Mouse (Mus musculus): ENCODE results near the gene Birc5. TPM values are rescaled to one million over a fixed set of nuclear protein-coding genes. Genes with fewer than 3 reads are reported as not detected.

Birc5 gene
- polyA plus RNA-seq, 1 experiment from 2014 or later: 338 TPM

DNA sequence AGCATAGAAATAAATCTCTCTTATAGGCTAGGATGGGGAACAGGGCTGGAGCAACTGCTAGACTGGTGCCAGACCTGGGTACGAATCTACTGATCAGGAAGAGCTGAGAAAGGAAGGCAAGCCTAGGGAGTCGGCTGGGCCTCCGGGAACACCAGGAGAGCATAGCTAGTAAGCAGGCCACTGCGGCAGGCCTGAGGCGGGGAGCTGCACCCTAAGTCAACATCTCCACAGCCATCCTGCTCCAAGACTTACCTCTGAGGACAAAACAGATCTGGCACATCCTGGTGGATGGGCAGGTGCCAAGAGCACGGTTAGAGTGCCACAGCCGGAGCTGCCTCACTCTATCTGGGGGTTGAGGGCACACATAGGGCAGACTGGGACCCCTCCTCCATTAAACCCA, 28.9 kb upstream of the Birc5 start:
- H3K4me1 ChIP-seq (replicated peaks): peaks cover 38% of the 10 kb centered on the region
- no peak overlapping the region for H3K27ac ChIP-seq
- no peaks in the 10 kb centered on the region for H3K27me3 ChIP-seq (ENCODE audit: insufficient read depth, poor library complexity, severe bottlenecking)
- 95% methylated on average over 7 of the region's 7 CpGs for WGBS
- H3K36me3 ChIP-seq: peaks cover 90% of the 10 kb centered on the region
- H3K4me3 ChIP-seq: no peak overlapping the region
- no peak for DNase-seq (ENCODE audit: low spot score)
- no peaks in the 10 kb centered on the region for H3K9me3 ChIP-seq

DNA sequence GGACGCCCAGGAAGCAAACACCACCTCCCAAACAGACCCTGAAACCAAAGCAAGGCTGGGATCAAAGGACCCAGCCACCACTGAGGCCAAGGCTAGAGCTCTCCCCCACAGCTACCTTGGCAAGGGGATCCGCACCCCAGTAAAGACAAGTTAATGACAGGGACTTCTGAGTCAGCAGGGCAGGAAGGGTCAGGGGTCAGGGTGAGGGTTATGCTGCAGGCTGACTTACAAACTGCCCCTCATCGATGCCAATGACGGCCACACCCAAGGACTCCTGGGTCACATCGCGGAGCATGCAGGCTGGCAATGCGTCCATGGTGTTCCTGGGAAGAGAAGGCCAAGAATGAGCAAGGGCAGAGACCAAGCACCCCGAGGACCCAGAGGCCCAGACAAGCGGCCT, 27.2 kb upstream of the Birc5 start:
- no peak overlapping the region for H3K4me3 ChIP-seq
- H3K36me3 ChIP-seq: peaks cover 73% of the 10 kb centered on the region
- H3K27ac ChIP-seq: no peak overlapping the region
- peaks cover 55% of the 10 kb centered on the region for H3K4me1 ChIP-seq (replicated peaks)
- no peaks in the 10 kb centered on the region for H3K9me3 ChIP-seq
- WGBS: 91% methylated on average over 9 of the region's 9 CpGs
- DNase-seq (ENCODE audit: low spot score): no peak
- H3K27me3 ChIP-seq (ENCODE audit: insufficient read depth, poor library complexity, severe bottlenecking): no peaks in the 10 kb centered on the region

DNA sequence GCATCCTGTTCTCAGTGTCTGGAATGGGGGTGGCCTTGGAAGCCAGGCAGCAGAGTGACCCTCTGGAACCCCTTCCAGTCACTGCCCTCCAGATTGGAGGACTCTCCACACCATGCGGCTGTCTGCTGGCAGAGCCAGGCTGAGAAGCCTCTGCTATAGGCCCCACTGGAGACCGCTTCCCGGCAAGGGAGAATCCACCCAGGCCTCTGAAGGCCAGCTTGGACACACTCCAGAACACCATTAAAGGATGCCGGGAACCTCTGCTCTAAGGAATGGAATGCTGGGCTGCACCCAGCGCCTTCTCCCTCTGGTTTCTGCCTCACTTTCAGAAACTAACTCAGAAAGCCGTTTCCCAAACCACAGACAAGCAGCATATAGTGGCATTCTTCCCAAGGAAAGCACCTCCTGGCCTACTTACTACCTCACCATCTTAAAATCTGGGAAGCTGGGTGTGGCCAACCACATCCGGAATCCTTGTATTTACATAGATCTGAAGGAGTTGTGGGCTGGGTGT, 26.3 kb upstream of the Birc5 start:
- no peaks in the 10 kb centered on the region for H3K27me3 ChIP-seq (ENCODE audit: insufficient read depth, poor library complexity, severe bottlenecking)
- peaks cover 61% of the 10 kb centered on the region for H3K4me1 ChIP-seq (replicated peaks)
- peaks cover 64% of the 10 kb centered on the region for H3K36me3 ChIP-seq
- 95% methylated on average over 7 of the region's 7 CpGs for WGBS
- no peak overlapping the region for H3K4me3 ChIP-seq
- H3K9me3 ChIP-seq: no peaks in the 10 kb centered on the region
- no peak overlapping the region for H3K27ac ChIP-seq
- no peak for DNase-seq (ENCODE audit: low spot score)

DNA sequence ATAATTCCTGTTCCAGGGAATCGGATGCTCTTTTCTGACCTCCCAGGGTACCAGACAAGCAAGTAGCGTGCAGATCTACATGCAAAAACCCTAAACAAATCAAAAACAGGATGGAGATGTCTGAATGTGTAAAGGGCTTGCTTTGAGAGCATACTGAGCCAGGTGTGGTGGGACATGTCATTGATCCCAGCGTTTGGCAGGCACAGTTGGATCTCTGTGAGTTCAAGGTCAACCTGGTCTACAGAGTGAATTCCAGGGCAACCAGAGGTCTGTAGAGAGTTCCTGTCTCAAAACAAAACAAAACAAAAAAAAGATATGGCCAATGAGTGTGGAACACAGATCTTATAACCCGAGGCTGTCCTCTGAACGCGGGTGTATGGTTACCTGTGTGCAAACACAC, 25.6 kb upstream of the Birc5 start:
- no peak overlapping the region for H3K27ac ChIP-seq
- no peak for DNase-seq (ENCODE audit: low spot score)
- H3K4me1 ChIP-seq (replicated peaks): peaks cover 65% of the 10 kb centered on the region
- no peaks in the 10 kb centered on the region for H3K9me3 ChIP-seq
- H3K4me3 ChIP-seq: no peak overlapping the region
- peaks cover 58% of the 10 kb centered on the region for H3K36me3 ChIP-seq
- WGBS: 91% methylated on average over 6 of the region's 6 CpGs
- H3K27me3 ChIP-seq (ENCODE audit: insufficient read depth, poor library complexity, severe bottlenecking): no peaks in the 10 kb centered on the region

DNA sequence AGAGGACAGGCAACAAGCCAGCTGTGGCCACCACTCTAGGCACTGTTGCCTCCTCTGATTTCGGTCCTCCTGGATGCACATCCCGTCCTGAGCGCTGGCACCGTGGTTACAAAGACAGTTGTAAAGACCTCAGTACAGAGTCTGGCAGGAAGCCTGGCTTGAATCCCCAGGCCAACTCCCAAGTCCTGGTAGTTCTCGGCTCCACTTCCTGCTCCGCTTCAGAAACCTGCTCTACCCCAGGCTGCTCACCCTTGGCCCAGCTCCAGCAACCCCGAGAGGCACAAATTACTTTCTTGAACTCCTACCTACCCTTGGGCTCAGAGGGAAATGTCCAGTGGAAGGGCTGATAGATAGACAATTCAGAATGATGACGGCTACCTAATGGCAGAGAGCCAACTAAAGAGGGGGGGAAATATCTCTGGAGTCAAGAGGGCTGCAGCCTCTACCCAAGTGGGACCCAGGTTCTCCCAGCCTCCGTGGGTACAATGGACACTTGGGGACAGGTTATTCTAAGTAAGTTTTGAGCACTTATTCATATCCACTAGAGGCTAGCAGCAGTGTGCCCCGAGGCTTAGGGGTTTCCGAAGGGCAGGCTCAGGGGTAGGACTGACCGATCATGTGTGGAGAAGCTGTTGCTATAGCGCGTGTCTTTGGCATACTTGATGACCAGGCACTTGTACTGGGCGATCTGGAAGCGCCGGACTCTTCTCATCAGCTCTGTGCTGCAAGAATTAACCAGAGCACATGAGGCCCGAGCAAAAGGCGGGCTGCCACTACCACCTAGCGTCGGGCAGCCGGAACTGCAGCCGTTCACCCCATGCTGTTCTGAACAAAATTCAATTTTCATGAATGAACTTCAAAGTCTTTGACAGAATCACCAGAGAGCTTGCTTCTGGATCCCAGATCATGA, 24.7 kb upstream of the Birc5 start:
- no peaks in the 10 kb centered on the region for H3K27me3 ChIP-seq (ENCODE audit: insufficient read depth, poor library complexity, severe bottlenecking)
- H3K27ac ChIP-seq: peak overlapping the region; percentile 95
- peaks cover 67% of the 10 kb centered on the region for H3K4me1 ChIP-seq (replicated peaks)
- peak overlapping the region; percentile 73 for H3K4me3 ChIP-seq
- 31% methylated on average over 23 of the region's 23 CpGs for WGBS
- no peaks in the 10 kb centered on the region for H3K9me3 ChIP-seq
- peaks cover 49% of the 10 kb centered on the region for H3K36me3 ChIP-seq
- peak; percentile 87 for DNase-seq (ENCODE audit: low spot score)

DNA sequence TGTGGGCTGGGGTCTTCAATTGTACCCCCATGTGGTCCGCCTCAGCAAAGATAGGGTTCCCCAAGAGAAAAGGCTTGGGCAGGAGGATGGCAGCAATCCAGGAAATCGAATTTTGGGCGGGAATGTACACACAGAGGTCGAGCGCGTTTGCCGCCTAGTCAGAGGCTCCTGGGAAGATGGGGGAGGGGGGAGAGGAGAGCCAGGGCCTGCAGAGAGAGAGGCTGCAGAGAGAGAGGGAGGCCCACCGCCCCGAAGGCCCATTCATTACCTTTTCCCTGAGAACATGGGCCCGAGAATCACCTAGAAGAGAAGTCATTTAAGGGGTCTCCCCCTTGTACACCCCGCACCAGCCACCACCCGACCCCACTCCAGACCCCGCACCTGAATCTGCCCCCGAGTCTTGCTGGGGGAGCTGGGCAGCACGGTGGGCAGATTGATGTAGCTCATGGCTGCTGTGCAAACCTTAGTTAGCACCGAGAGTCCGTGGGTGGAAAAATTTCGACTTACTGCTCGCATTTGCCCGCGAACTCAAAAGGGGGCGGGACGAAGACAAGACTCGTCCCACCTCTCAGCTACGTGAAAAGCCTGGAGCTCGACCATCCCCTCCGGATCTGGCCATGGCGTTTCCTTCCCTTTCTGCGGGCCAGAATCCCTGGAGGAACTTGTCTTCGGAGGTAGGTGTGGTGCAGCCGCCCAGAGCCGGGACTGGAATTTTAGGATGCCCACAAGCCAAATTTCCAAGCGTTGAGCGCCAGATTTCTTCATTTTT, 23.5 kb upstream of the Birc5 start, which contains the start of the genes Afmid and Tk1:
Gene Afmid, plus strand, starts transcription at position 592 of the 769 bp plus-strand sequence.
Gene Tk1, minus strand, starts transcription at position 760 of the 769 bp plus-strand sequence.
- Histone ChIP-seq H3K36me3 (peaks cover 37% of the 10 kb centered on the region), H3K4me3 (peak within 1 kb of the TSS; percentile 73), H3K9me3 (no peaks in the 10 kb centered on the region), H3K27ac (peak within 1 kb of the TSS; percentile 95), H3K4me1 (replicated peaks) (peaks cover 64% of the 10 kb centered on the region), H3K27me3 (ENCODE audit: insufficient read depth, poor library complexity, severe bottlenecking) (no peaks in the 10 kb centered on the region)
- WGBS: under 1% methylated on average over 34 of the region's 34 CpGs
- DNase-seq (ENCODE audit: low spot score): peak; percentile 88

DNA sequence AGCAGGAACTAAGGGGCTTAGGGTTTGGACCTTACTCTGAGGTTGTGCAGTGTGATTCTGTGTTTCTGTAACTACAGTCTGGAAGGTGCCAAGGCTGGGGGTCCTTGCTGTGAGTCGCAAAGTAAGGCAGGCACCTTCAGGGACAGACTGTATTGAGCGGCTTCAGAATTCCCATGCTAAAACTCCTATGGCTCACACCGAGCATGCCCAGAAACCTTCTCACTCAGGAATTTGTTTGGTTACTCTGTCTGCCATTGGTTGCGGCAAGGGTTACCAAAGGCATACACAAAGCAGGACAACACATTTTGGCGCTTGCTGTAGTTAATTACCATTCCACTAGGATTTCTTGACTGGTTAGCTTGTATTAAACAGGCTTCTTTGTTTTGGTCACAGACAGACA, 22.9 kb upstream of the Birc5 start:
- no peak for DNase-seq (ENCODE audit: low spot score)
- no peaks in the 10 kb centered on the region for H3K9me3 ChIP-seq
- peaks cover 64% of the 10 kb centered on the region for H3K4me1 ChIP-seq (replicated peaks)

DNA sequence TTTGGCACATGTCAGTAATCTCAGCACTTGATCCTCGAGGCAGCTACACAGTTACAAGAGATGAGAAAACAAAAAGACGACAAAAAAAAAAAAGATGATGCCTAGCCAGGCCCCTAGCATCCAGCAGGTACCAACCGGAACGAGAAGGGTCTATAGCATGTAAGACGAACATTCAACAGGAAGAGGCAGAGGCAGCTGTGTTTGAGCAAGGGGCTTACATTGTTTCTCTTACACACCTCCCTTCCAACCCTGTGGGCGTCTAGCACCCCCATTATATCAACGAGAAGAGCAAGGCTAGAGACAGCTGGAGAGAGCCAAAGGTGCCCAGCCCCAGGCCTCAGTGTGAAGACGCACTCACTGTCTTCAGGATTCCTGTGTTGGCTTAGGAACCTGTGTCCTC, 22.1 kb upstream of the Birc5 start:
- Histone ChIP-seq H3K4me1 (replicated peaks) (peaks cover 62% of the 10 kb centered on the region), H3K27ac (no peak overlapping the region), H3K4me3 (peak overlapping the region; percentile 73; the same call in 1 of the 2 replicates), H3K36me3 (peaks cover 23% of the 10 kb centered on the region), H3K27me3 (ENCODE audit: insufficient read depth, poor library complexity, severe bottlenecking) (no peaks in the 10 kb centered on the region), H3K9me3 (no peaks in the 10 kb centered on the region)
- DNase-seq (ENCODE audit: low spot score): no peak
- WGBS: 77% methylated on average over 8 of the region's 8 CpGs

More for the DNA sequence above, 22.9 kb upstream of the Birc5 start:
- Histone ChIP-seq H3K27me3 (ENCODE audit: insufficient read depth, poor library complexity, severe bottlenecking) (no peaks in the 10 kb centered on the region), H3K36me3 (peaks cover 30% of the 10 kb centered on the region), H3K27ac (peak overlapping the region; percentile 95), H3K4me3 (peak overlapping the region; percentile 73)
- 12% methylated on average over 5 of the region's 5 CpGs for WGBS

DNA sequence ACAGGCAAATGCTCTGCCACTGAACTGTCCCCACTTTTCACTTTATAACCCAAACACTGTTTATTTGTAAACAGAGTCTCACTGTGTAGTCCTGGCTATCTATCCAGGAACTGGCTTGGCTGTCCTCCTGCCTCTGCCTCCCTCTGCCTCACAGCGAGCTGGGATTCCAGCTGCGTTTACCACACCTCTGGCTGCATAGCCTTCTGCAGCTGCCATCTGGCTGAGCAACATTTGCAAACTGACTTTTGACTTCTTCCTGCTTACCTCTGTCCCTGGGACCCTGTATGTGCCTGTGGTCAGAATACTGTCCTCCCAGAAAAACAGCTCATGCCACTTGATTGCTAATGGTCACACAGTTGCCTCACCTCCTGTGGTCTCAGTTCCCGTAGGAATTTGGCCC, 21.7 kb upstream of the Birc5 start:
- no peaks in the 10 kb centered on the region for H3K27me3 ChIP-seq (ENCODE audit: insufficient read depth, poor library complexity, severe bottlenecking)
- H3K36me3 ChIP-seq: peaks cover 18% of the 10 kb centered on the region
- WGBS: 63% methylated on average over 3 of the region's 3 CpGs
- H3K4me1 ChIP-seq (replicated peaks): peaks cover 66% of the 10 kb centered on the region
- no peaks in the 10 kb centered on the region for H3K9me3 ChIP-seq
- DNase-seq (ENCODE audit: low spot score): no peak
- H3K27ac ChIP-seq: no peak overlapping the region
- no peak overlapping the region for H3K4me3 ChIP-seq

DNA sequence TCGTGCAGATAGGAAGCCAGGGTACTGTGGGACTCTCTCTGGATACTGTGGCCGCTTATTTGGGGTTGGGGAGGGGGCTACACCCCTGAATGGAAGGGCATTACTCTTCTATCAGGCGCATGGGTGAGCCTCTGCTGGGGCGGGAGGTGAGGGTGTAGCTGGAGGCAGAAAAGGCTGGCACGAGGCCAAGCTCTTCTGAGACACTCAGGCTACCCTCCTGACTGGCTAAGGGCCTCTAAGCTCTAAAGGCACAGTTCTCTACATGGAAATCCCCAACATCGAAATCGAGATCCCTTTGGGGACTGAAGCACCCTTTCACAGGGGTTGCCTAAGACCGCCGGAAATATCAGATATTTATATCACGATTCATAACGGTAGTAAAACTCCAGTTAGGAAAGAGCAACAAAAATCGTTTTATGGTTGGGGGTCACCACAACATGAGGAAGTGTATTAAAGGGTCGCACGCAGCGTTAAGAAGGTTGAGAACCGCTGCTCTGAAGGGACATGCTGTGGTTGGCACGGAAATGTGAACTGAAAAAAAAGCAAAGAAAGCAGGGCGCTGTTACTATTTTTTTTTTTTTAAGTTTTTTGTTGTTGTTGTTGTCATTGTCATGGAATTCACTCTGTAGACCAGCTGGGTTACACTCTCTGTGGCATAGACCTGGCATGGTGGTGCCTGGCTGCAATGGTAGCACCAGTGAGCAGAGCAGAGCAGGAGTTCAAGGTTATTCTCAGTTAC, 20.7 kb upstream of the Birc5 start:
- H3K27ac ChIP-seq: 0 out of 2 replicates have a peak overlapping the region, but pooled peaks have one; percentile 13
- H3K36me3 ChIP-seq: peaks cover 9% of the 10 kb centered on the region
- 90% methylated on average over 18 of the region's 18 CpGs for WGBS
- DNase-seq (ENCODE audit: low spot score): no peak
- H3K9me3 ChIP-seq: no peaks in the 10 kb centered on the region
- H3K4me1 ChIP-seq (replicated peaks): peaks cover 65% of the 10 kb centered on the region
- no peaks in the 10 kb centered on the region for H3K27me3 ChIP-seq (ENCODE audit: insufficient read depth, poor library complexity, severe bottlenecking)
- no peak overlapping the region for H3K4me3 ChIP-seq

DNA sequence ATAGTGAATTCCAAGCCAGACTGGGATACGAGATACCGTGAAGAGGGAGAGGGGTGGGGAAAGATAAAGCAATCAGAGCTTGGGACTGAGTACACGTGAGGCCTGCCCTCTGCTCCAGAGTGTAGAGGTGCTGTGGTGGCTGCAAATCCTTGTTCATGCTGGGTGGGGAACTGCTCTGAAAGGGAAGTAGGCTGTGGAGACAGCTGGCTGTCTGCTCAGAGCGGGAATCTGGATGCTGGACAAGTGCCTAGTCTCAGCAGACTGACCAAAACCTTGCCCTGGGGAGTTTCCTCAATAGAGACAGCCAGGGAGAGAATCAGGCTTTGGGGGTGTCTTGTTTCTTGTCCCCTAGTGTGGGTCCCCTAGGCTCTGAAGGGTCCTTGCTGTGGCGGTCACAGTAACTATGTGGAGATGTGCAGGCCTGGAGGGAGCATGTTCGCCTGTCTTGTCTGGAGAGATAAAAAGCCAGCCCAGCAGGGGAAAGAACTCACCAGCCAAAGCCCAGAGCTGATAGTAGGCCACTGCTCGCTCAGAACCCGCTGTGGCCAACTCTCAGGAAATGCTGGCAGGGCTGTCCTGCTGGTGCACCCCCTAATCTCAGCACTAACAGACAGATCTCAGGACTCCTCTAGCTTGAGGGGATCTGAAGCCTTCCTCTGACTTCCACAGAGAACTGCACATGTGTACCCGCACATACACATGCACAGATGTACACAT, 20.0 kb upstream of the Birc5 start:
- 63% methylated on average over 9 of the region's 9 CpGs for WGBS
- peak overlapping the region; percentile 13 for H3K27ac ChIP-seq
- H3K4me1 ChIP-seq (replicated peaks): peaks cover 61% of the 10 kb centered on the region
- no peaks in the 10 kb centered on the region for H3K9me3 ChIP-seq
- H3K27me3 ChIP-seq (ENCODE audit: insufficient read depth, poor library complexity, severe bottlenecking): no peaks in the 10 kb centered on the region
- DNase-seq (ENCODE audit: low spot score): no peak
- H3K36me3 ChIP-seq: peaks cover 1% of the 10 kb centered on the region
- H3K4me3 ChIP-seq: no peak overlapping the region
